Mouse (Mus musculus): ENCODE data around the gene Jarid2.

The Jarid2 gene

DNA sequence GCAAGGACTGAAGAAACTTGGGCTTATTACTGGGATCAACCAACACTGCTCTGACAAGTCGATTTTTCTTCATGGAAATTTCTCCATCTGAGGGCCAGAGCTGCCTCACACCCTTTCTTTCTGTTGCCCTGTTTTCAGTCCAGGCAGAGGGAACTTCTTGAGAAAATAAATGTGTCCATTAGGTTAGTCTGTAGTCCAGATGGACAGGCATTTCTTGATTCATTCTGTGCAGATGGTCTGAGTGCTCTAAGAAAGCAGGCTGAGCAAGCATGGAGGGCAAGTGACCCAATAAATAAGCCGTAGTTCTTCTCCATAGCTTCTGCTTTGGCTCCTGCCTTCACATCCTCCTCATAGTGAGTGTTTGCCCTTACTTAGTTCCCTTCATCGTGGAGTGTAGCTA is 46.1 kb downstream of the Jarid2 start:
- no peak for DNase-seq (ENCODE audit: low read depth, low spot score)

DNA sequence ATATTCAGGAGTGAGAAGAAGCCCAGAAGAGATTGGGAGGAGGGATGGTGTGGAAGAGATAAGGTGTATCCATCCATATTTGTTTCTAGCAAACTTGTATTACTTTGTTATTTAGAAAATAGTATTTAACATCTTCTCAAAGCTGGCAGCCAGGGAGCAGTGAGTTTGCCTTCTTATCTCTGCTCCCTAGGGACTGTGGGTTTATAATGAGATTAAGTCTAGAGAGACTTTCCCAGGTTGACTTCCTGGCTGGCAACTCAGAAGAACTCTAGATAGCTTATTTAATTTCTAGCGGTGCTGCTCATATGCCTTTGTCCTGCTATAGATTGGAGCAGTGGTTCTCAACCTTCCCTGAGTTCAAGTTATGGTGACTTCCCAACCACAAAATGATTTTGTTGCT is 51.2 kb downstream of the Jarid2 start:
- no peak for DNase-seq (ENCODE audit: low read depth, low spot score)

DNA sequence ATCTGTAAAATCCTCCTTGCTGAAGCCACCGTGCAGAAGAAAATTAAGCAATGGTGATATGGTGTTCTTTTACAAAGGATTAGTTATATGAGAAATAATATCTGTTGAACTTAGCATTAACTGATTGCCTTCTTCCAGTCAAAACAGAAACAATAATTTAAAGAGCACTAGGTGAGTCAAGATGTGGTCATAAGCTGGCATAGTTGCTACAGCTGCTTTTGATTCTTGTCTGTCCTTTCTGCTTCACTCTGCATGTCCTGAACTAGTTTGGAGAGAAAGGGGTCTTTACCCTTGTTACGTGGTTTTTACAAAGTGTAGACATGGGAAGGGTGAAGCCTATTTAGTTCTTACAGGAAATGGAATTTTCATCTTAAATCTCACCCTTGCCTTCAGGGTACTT is 51.9 kb downstream of the Jarid2 start:
- DNase-seq (ENCODE audit: low read depth, low spot score) = no peak

DNA sequence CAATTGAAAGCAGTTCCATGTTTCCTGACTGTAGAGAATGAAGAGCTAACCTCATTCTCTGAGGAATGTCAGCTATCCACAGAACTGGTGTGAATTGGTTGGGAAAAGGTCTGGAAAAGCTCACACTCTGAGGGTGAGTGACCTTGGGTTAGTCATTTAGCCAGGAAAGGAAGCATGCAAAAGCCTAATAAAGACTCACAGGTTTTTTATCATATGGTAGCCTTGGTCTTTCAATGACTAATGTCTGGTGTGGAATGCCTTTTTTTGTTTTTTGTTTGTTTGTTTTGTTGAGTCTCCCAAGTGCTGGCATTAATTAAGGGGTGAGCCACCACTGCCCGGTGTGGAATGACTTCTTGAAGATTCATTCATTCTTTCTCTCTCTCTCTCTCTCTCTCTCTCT is 55.3 kb downstream of the Jarid2 start:
- peak; percentile 44 for DNase-seq (ENCODE audit: low read depth, low spot score)

DNA sequence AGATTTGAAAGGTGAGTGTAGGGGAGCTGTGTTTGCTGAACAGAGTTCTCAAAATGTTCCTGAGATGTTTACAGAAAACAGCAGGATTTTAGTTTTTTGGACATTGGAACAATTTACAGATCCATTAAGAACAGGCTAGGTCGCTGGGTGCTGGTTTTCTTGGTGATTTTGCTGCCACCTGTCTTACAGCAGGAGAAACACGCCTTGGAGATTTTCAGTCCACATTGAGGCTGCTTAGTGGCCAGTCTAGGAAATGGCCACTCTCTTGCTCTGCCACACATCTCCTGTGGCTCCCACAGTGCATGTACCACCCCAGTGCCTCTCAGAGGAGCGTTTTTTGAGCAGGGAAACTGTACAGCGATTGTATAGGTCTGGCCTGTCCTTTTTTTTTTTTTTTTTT is 57.0 kb downstream of the Jarid2 start:
- peak; percentile 53 for DNase-seq (ENCODE audit: low read depth, low spot score)

GRCm38 (mm10) chr13:44788352-44789125 is 59.3 kb downstream of the Jarid2 start:
- no peak for DNase-seq (ENCODE audit: low read depth, low spot score)

DNA sequence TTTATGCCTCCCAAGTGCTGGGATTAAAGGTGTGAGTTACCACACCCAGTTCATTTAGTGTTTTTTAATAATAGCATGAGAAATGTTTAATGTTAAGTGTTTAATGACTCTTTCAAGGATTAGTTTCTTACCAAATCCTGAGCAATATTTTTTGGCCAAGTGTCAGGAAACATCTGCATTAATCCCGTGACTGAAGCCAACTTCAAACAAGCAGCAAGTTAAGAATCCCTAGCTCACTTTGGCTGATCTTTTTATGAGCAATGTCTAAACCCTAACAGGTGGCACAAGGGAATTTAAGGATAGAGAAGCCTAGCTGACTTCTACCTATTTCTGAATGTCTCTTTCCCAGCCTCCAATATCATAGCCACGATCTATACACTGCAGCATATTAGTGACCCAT is 60.7 kb downstream of the Jarid2 start:
- no peak for DNase-seq (ENCODE audit: low read depth, low spot score)

DNA sequence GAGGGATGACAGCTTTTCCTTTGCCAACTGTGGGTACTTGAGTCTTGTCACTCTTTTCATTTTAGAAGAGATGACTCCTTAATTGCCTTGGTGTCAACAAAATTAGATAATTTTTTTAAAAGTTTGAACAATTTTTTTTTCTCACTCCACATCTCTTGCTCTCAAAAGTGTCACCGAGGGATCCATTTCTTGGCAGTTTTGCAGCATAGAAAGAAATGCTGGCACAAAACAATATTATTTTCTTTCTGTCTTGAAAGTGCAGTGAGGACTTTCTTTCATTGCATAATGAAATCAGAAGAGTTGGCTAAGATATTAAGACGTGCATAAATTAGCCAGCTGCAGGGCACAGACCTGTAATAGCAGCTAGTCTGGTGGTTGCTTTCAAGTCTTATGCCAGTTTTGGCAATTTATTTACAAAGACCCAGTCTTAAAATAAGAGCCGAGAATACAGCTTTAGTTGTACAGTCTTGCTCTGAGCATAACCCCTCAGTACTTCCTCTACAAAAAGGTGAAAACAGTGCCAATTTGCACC is 63.2 kb downstream of the Jarid2 start:
- no peak for DNase-seq (ENCODE audit: low read depth, low spot score)

GRCm38 (mm10) chr13:44795891-44796290 is 66.6 kb downstream of the Jarid2 start:
- DNase-seq (ENCODE audit: low read depth, low spot score) = no peak

DNA sequence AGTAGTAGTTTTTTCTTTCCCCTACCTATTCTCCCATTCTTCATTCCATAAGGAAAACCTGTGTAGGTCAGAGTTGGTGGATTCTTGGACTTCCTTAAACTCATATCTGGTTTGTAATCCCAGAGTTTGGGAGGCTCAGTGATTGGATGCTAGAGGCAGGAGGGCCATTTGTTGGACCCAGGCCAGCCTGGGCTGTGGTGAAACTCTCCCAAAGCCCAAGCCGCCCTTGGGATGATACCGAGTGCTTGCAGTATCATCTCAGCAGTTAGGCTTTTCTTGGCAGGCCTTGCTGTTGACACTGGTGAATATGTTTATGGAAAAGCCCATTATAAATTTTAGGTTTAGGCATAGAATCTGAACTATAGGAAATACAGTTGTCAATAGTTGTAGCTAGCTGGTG is 67.5 kb downstream of the Jarid2 start:
- no peak for DNase-seq (ENCODE audit: low read depth, low spot score)

GRCm38 (mm10) chr13:44798280-44798679 is 69.0 kb downstream of the Jarid2 start:
- no peak for DNase-seq (ENCODE audit: low read depth, low spot score)

DNA sequence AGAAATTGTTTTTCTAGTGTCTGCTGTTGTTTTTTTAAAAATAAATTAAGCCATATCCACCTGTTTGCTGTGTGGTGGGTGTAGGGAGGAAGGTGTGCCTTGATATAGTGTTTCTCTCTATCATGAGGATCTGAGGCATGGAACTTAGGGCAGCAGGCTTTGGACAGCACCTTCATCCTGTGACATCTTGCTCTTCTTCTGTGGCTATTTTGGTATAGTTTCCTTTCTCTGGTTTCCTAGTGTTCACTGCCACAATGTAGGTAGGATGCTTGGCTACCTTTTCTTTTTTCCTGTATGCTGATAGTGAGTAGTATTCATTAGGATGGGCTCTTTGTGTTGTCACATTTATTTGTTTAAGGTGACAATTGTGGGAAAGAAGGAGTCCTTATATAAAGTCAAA is 69.9 kb downstream of the Jarid2 start:
- no peak for DNase-seq (ENCODE audit: low read depth, low spot score)

DNA sequence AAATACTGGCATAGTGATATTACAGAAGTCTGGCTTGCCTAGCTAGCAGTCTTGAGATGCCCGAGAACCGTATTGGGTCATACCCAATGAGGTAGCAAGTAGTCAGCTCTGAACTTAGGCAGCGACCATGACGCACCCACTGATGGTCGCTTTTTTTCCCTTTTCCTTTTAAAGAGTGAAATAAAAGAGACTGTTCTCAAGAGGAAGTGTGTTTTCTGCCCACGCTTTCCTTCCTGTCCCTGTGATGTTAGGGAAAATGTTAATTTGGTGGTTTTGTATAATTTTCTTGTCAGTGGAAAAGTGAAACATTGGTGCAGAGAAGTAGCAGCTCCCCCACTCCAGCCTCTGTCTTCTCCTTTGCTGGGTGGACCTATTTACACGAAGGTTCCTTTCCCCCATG is 70.8 kb downstream of the Jarid2 start:
- no peak for DNase-seq (ENCODE audit: low read depth, low spot score)

GRCm38 (mm10) chr13:44804876-44805275 is 75.6 kb downstream of the Jarid2 start:
- peak; percentile 77 for DNase-seq (ENCODE audit: low read depth, low spot score)

DNA sequence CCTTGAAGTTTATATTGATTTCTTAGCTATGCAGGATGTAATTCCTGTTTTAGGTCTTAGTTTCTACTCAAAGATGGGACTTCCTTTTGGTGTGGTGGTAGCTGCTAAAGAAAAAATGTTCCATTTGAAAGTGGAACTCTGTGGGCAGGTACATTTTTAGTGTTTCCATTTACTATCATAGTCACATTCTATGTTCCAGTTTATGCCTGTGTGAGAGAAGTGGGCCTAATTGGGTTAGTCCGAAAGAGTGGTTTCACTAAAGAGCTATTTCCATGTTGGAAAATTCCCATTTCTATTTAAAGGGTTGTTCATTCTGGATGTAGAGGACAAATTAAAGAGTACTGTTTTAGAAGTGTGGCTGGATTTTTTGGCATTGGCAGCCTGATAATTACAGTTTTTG is 79.0 kb downstream of the Jarid2 start:
- no peak for DNase-seq (ENCODE audit: low read depth, low spot score)

- no peak for DNase-seq (ENCODE audit: low read depth, low spot score)
These were observed 81.7 kb downstream of the Jarid2 start for GRCm38 (mm10) chr13:44811021-44811420.

DNA sequence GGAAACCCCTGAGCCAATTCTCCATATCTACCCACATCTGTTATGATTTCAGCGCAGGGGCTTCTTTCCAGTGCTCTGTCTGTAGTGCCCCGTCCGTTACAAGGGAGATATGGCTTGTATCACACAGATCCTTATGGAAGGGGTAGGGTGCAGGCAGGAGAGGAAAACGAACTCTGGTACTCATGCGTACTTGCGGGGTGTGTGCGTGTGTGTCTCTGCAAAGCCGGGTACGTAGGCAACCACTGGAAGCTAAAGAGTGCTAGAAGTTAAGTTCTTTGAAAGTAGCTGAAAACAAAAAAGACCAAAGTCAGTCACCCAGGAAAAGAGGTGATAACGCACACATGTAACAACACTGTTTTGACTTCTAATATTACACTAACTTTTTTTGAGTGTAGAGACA is 82.3 kb downstream of the Jarid2 start:
- DNase-seq (ENCODE audit: low read depth, low spot score) = no peak

DNA sequence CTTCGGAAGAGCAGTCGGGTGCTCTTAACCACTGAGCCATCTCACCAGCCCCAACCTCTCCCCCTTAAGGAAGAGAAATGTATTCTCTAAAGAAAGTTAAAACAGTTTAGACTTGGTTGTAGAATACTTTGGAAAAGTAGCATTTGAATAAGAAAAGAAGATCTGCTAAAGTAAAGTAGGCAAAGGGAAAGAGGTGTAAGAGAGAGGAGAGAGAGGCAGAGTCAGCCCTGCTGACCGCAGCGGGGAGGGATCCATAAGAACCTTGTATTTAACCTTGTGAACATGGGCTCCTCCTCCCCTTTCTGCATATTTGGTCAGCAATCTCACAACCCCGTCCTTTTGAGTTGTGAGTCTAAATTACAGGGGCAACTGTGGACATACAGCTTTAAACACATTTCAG is 83.1 kb downstream of the Jarid2 start:
- peak; percentile 70 for DNase-seq (ENCODE audit: low read depth, low spot score)

DNA sequence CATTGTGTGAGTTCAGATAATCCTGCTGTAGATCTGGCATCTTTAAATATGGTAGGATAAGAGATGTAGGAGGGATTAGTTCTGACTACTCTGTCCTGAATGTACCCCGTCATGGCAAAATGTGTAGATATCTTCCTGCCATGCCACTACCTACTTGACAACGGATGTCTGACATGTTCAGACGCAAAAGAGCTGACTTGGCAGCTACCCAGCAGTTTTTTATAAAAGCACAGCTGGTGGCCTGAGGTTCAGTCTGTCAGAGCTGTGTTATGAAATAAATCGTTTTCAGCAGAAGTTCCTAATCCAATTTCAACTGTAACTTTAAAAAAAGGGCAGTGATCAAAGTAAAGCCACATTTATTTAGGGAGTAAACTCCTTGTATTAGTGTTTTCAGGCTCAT is 90.1 kb downstream of the Jarid2 start:
- DNase-seq (ENCODE audit: low read depth, low spot score) = no peak

DNA sequence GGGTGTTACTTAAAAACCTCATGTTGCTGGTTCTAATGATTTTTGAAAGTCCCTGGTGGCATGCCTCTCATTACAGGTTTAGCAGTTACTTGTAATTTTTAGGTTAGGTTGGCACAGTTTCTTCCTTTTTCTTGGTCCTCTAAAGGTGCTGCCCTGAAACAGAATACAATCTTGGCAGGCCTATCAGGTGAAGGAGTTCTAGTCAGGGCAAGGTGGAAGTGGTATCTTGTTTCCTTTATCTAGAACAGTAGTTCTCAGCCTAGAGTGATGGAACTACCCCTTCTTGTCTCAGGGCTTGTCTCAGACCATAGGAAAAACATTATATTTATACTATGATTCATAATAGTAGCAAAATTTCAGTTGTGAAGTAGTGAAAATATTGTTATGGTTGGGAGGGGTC is 93.3 kb downstream of the Jarid2 start:
- DNase-seq (ENCODE audit: low read depth, low spot score) = no peak

- DNase-seq (ENCODE audit: low read depth, low spot score) = no peak
These were observed 99.6 kb downstream of the Jarid2 start for GRCm38 (mm10) chr13:44828903-44829302.

GRCm38 (mm10) chr13:44832104-44832503 is 102.8 kb downstream of the Jarid2 start:
- no peak for DNase-seq (ENCODE audit: low read depth, low spot score)

DNA sequence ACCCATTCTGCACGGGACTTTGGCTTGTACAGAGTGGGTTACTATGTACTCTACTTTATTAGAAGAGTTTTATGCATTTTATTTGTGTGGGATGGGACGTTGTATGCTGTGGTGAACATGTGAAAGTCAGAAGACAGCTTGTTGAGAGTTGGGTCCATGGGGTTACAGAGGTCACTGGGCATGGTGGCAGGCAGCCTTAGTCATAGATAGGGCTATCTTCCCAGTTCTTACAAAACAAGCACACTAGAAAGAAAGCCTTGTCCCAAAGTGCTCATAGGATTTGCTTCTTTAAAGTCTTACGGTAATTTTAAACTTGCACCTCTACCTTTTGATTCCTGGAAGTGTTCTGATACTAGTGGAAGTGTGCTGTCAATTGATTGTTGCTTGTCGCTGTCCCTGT is 103.6 kb downstream of the Jarid2 start:
- DNase-seq (ENCODE audit: low read depth, low spot score) = no peak

DNA sequence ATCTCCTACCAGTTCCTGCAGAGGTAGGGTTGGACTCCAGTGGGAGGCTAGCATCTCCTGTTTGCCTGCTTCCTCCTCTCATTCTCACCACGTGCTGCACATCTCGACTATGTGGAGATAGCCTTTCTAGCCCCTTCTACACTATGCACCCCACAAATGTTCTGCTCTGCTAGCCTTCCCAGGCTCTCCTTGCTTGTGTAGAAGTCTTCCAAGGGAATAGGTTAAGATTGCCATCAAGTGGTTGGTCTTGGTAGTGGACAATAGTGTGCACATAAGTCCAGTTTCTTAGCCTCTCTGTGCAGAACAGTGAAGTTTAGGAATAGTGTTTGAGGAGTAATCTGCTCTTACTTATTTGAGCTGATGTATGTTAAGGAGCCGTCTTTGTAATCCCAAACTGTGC is 104.1 kb downstream of the Jarid2 start:
- DNase-seq (ENCODE audit: low read depth, low spot score) = peak; percentile 52
